Mouse (Mus musculus): ENCODE measurements at regions not wholly inside any gene's neighbourhood (a gene's known extent, or its start where the extent isn't known, plus 50 kb on each side); places are given as distances from the start of the nearest gene placed in this dataset.

GRCm38 (mm10) chr3:151670628-151671027 is 79.1 kb downstream of the Ifi44 start:
- TF ChIP-seq CTCF (IDR thresholded peaks at IDR 0.05; ENCODE audit: low read depth, low read length): no peak
- no peak for TF ChIP-seq POLR2A (IDR thresholded peaks at IDR 0.05; ENCODE audit: extremely low read depth, insufficient read depth, low read length)
- Histone ChIP-seq H3K4me1 (ENCODE audit: control insufficient read depth, insufficient read depth, low read length) (no peaks in the 10 kb centered on the region), H3K9ac (ENCODE audit: low read depth, low read length) (no peak overlapping the region), H3K79me2 (ENCODE audit: control insufficient read depth, insufficient read depth, low read length) (no peaks in the 10 kb centered on the region), H3K4me3 (ENCODE audit: insufficient read depth, low read depth, low read length) (no peak overlapping the region), H3K27ac (replicated peaks; ENCODE audit: insufficient read depth, low read depth, low read length) (no peak overlapping the region), H3K36me3 (ENCODE audit: control insufficient read depth, insufficient read depth, low read length) (no peaks in the 10 kb centered on the region), H3K27me3 (ENCODE audit: control insufficient read depth, insufficient read depth, low read length) (no peaks in the 10 kb centered on the region)
- DNase-seq (ENCODE audit: extremely low read depth, low read depth, low spot score): no peak
- 85% methylated on average over 4 of the region's 4 CpGs for WGBS

- H3K36me3 ChIP-seq (ENCODE audit: control insufficient read depth, insufficient read depth, low read length): no peaks in the 10 kb centered on the region
- no peaks in the 10 kb centered on the region for H3K79me2 ChIP-seq (ENCODE audit: control insufficient read depth, insufficient read depth, low read length)
- H3K4me3 ChIP-seq (ENCODE audit: insufficient read depth, low read depth, low read length): no peak overlapping the region
- H3K27me3 ChIP-seq (ENCODE audit: control insufficient read depth, insufficient read depth, low read length): no peaks in the 10 kb centered on the region
- H3K27ac ChIP-seq (replicated peaks; ENCODE audit: insufficient read depth, low read depth, low read length): no peak overlapping the region
- H3K4me1 ChIP-seq (ENCODE audit: control insufficient read depth, insufficient read depth, low read length): no peaks in the 10 kb centered on the region
- no peak for TF ChIP-seq CTCF (IDR thresholded peaks at IDR 0.05; ENCODE audit: low read depth, low read length)
- TF ChIP-seq POLR2A (IDR thresholded peaks at IDR 0.05; ENCODE audit: extremely low read depth, insufficient read depth, low read length): no peak
- no peak overlapping the region for H3K9ac ChIP-seq (ENCODE audit: low read depth, low read length)
- WGBS: 79% methylated on average over 5 of the region's 5 CpGs
- no peak for DNase-seq (ENCODE audit: extremely low read depth, low read depth, low spot score)
Measured at GRCm38 (mm10) chr3:151653298-151653697, 96.5 kb downstream of the Ifi44 start.

GRCm38 (mm10) chr3:151651524-151651923 is 98.2 kb downstream of the Ifi44 start:
- Histone ChIP-seq H3K9ac (ENCODE audit: low read depth, low read length) (no peak overlapping the region), H3K27me3 (ENCODE audit: control insufficient read depth, insufficient read depth, low read length) (no peaks in the 10 kb centered on the region), H3K4me1 (ENCODE audit: control insufficient read depth, insufficient read depth, low read length) (no peaks in the 10 kb centered on the region), H3K27ac (replicated peaks; ENCODE audit: insufficient read depth, low read depth, low read length) (no peak overlapping the region), H3K79me2 (ENCODE audit: control insufficient read depth, insufficient read depth, low read length) (no peaks in the 10 kb centered on the region), H3K36me3 (ENCODE audit: control insufficient read depth, insufficient read depth, low read length) (no peaks in the 10 kb centered on the region), H3K4me3 (ENCODE audit: insufficient read depth, low read depth, low read length) (no peak overlapping the region)
- no peak for DNase-seq (ENCODE audit: extremely low read depth, low read depth, low spot score)
- 84% methylated on average over 7 of the region's 7 CpGs for WGBS
- TF ChIP-seq CTCF (IDR thresholded peaks at IDR 0.05; ENCODE audit: low read depth, low read length): no peak
- TF ChIP-seq POLR2A (IDR thresholded peaks at IDR 0.05; ENCODE audit: extremely low read depth, insufficient read depth, low read length): no peak

- TF ChIP-seq POLR2A (IDR thresholded peaks at IDR 0.05; ENCODE audit: extremely low read depth, insufficient read depth, low read length): no peak
- no peak for TF ChIP-seq CTCF (IDR thresholded peaks at IDR 0.05; ENCODE audit: low read depth, low read length)
- 65% methylated on average over 10 of the region's 10 CpGs for WGBS
- no peak overlapping the region for H3K27ac ChIP-seq (replicated peaks; ENCODE audit: insufficient read depth, low read depth, low read length)
- DNase-seq (ENCODE audit: extremely low read depth, low read depth, low spot score): no peak
- H3K79me2 ChIP-seq (ENCODE audit: control insufficient read depth, insufficient read depth, low read length): no peaks in the 10 kb centered on the region
- no peaks in the 10 kb centered on the region for H3K27me3 ChIP-seq (ENCODE audit: control insufficient read depth, insufficient read depth, low read length)
- no peak overlapping the region for H3K4me3 ChIP-seq (ENCODE audit: insufficient read depth, low read depth, low read length)
- H3K36me3 ChIP-seq (ENCODE audit: control insufficient read depth, insufficient read depth, low read length): no peaks in the 10 kb centered on the region
- H3K9ac ChIP-seq (ENCODE audit: low read depth, low read length): no peak overlapping the region
- no peaks in the 10 kb centered on the region for H3K4me1 ChIP-seq (ENCODE audit: control insufficient read depth, insufficient read depth, low read length)
Measured at GRCm38 (mm10) chr3:151647637-151648036, 102.1 kb downstream of the Ifi44 start.

GRCm38 (mm10) chr3:151639431-151640111 is 110.2 kb downstream of the Ifi44 start:
- no peak overlapping the region for H3K9ac ChIP-seq (ENCODE audit: low read depth, low read length)
- H3K4me3 ChIP-seq (ENCODE audit: insufficient read depth, low read depth, low read length): no peak overlapping the region
- no peak for DNase-seq (ENCODE audit: extremely low read depth, low read depth, low spot score)
- no peaks in the 10 kb centered on the region for H3K27me3 ChIP-seq (ENCODE audit: control insufficient read depth, insufficient read depth, low read length)
- H3K27ac ChIP-seq (replicated peaks; ENCODE audit: insufficient read depth, low read depth, low read length): no peak overlapping the region
- H3K4me1 ChIP-seq (ENCODE audit: control insufficient read depth, insufficient read depth, low read length): no peaks in the 10 kb centered on the region
- H3K79me2 ChIP-seq (ENCODE audit: control insufficient read depth, insufficient read depth, low read length): no peaks in the 10 kb centered on the region
- TF ChIP-seq POLR2A (IDR thresholded peaks at IDR 0.05; ENCODE audit: extremely low read depth, insufficient read depth, low read length) (no peak), CTCF (IDR thresholded peaks at IDR 0.05; ENCODE audit: low read depth, low read length) (no peak)
- H3K36me3 ChIP-seq (ENCODE audit: control insufficient read depth, insufficient read depth, low read length): no peaks in the 10 kb centered on the region
- WGBS: 87% methylated on average over 5 of the region's 5 CpGs

GRCm38 (mm10) chr3:151638326-151638725 is 111.4 kb downstream of the Ifi44 start:
- Histone ChIP-seq H3K4me1 (ENCODE audit: control insufficient read depth, insufficient read depth, low read length) (no peaks in the 10 kb centered on the region), H3K36me3 (ENCODE audit: control insufficient read depth, insufficient read depth, low read length) (no peaks in the 10 kb centered on the region), H3K27ac (replicated peaks; ENCODE audit: insufficient read depth, low read depth, low read length) (no peak overlapping the region), H3K79me2 (ENCODE audit: control insufficient read depth, insufficient read depth, low read length) (no peaks in the 10 kb centered on the region), H3K4me3 (ENCODE audit: insufficient read depth, low read depth, low read length) (no peak overlapping the region), H3K9ac (ENCODE audit: low read depth, low read length) (no peak overlapping the region), H3K27me3 (ENCODE audit: control insufficient read depth, insufficient read depth, low read length) (no peaks in the 10 kb centered on the region)
- no peak for TF ChIP-seq CTCF (IDR thresholded peaks at IDR 0.05; ENCODE audit: low read depth, low read length)
- no peak for TF ChIP-seq POLR2A (IDR thresholded peaks at IDR 0.05; ENCODE audit: extremely low read depth, insufficient read depth, low read length)
- no peak for DNase-seq (ENCODE audit: extremely low read depth, low read depth, low spot score)
- WGBS: 86% methylated on average over 1 of the region's 1 CpGs

Data from liver, adult 2 months (tissue).